Mouse (Mus musculus): Measurements from ENCODE around the gene Gm7298. TPM values are rescaled to one million over a fixed set of nuclear protein-coding genes. Genes with fewer than 3 reads are reported as not detected.
"Not testable (repeated sequence)": the region's sequence is repeated elsewhere in the genome, so short reads cannot be mapped to it uniquely, and the experiment has no call there.

The Gm7298 gene
- polyA plus RNA-seq (2014; fragmentation: Nextera tagmentation; extraction: Ambion mirVana) = 0.17 TPM in 1 of 2 replicates, not detected in the other

GRCm38 (mm10) chr6:121732632-121733031 is at the start of gene Gm7298:
TSS of gene Gm7298 (plus strand) at chr6:121732932.
- Histone ChIP-seq H3K4me3 (ENCODE audit: low read depth, low read length) (no peak within 1 kb of the TSS), H3K27me3 (ENCODE audit: control insufficient read depth, insufficient read depth, low read length) (no peaks in the 10 kb centered on the region), H3K9ac (replicated peaks; ENCODE audit: low read depth, low read length) (no peak within 1 kb of the TSS), H3K4me1 (ENCODE audit: control insufficient read depth, insufficient read depth, low read length) (no peaks in the 10 kb centered on the region), H3K4me2 (ENCODE audit: low read depth, low read length) (no peak within 1 kb of the TSS), H3K27ac (ENCODE audit: low read depth, low read length) (no peak within 1 kb of the TSS), H3K36me3 (ENCODE audit: control insufficient read depth, insufficient read depth, low read length) (no peaks in the 10 kb centered on the region), H3K9me3 (ENCODE audit: control insufficient read depth, low read length) (no peaks in the 10 kb centered on the region)
- WGBS = 65% methylated on average over 3 of the region's 3 CpGs
- ATAC-seq (ENCODE audit: low read depth) = no peak

GRCm38 (mm10) chr6:121828034-121828433 is 95.3 kb downstream of the Gm7298 start:
- Histone ChIP-seq H3K4me2 (ENCODE audit: low read depth, low read length) (no peak overlapping the region), H3K4me1 (ENCODE audit: control insufficient read depth, insufficient read depth, low read length) (no peaks in the 10 kb centered on the region), H3K9me3 (ENCODE audit: control insufficient read depth, low read length) (0 out of 2 replicates have a peak, but pooled peaks cover 3% of the 10 kb centered on the region), H3K27me3 (ENCODE audit: control insufficient read depth, insufficient read depth, low read length) (no peaks in the 10 kb centered on the region), H3K27ac (ENCODE audit: low read depth, low read length) (no peak overlapping the region), H3K4me3 (ENCODE audit: low read depth, low read length) (no peak overlapping the region), H3K9ac (replicated peaks; ENCODE audit: low read depth, low read length) (no peak overlapping the region), H3K36me3 (ENCODE audit: control insufficient read depth, insufficient read depth, low read length) (no peaks in the 10 kb centered on the region)
- 81% methylated on average over 4 of the region's 4 CpGs for WGBS
- ATAC-seq (ENCODE audit: low read depth) = no peak

- no peaks in the 10 kb centered on the region for H3K36me3 ChIP-seq (ENCODE audit: control insufficient read depth, insufficient read depth, low read length)
- 94% methylated on average over 1 of the region's 1 CpGs for WGBS
- no peak for ATAC-seq (ENCODE audit: low read depth)
Measured at GRCm38 (mm10) chr6:121836361-121836760, 103.6 kb downstream of the Gm7298 start.

GRCm38 (mm10) chr6:121838271-121838670 is 105.5 kb downstream of the Gm7298 start, which contains the start of gene Mug1:
TSS of gene Mug1 (plus strand) at chr6:121838541.
- ATAC-seq (ENCODE audit: low read depth); H3K4me1 ChIP-seq (ENCODE audit: control insufficient read depth, insufficient read depth, low read length); H3K27ac ChIP-seq (ENCODE audit: low read depth, low read length); H3K4me3 ChIP-seq (ENCODE audit: low read depth, low read length); H3K9ac ChIP-seq (replicated peaks; ENCODE audit: low read depth, low read length); H3K36me3 ChIP-seq (ENCODE audit: control insufficient read depth, insufficient read depth, low read length); H3K4me2 ChIP-seq (ENCODE audit: low read depth, low read length); H3K9me3 ChIP-seq (ENCODE audit: control insufficient read depth, low read length); H3K27me3 ChIP-seq (ENCODE audit: control insufficient read depth, insufficient read depth, low read length): not testable (repeated sequence)
- WGBS = 80% methylated on average over 4 of the region's 4 CpGs

More at GRCm38 (mm10) chr6:121836361-121836760, 103.6 kb downstream of the Gm7298 start:
- Histone ChIP-seq H3K27ac (ENCODE audit: low read depth, low read length) (no peak overlapping the region), H3K27me3 (ENCODE audit: control insufficient read depth, insufficient read depth, low read length) (no peaks in the 10 kb centered on the region), H3K4me1 (ENCODE audit: control insufficient read depth, insufficient read depth, low read length) (no peaks in the 10 kb centered on the region), H3K4me2 (ENCODE audit: low read depth, low read length) (no peak overlapping the region), H3K9ac (replicated peaks; ENCODE audit: low read depth, low read length) (no peak overlapping the region), H3K4me3 (ENCODE audit: low read depth, low read length) (no peak overlapping the region), H3K9me3 (ENCODE audit: control insufficient read depth, low read length) (0 out of 2 replicates have a peak, but pooled peaks cover 3% of the 10 kb centered on the region)

Other genes starting within 250 kb of the Gm7298 start
- gene A2m, start 97.6 kb upstream of the Gm7298 start, polyA plus RNA-seq (2014; fragmentation: Nextera tagmentation; extraction: Ambion mirVana) = 1.5 and 15.7 TPM in 2 replicates
- not detected in 2 replicates for gene Mug1, start 105.6 kb downstream of the Gm7298 start, polyA plus RNA-seq (2014; fragmentation: Nextera tagmentation; extraction: Ambion mirVana)

Measured in neural tube, embryonic 14.5 days (tissue).